Mouse (Mus musculus): ENCODE data around the gene Mapk3. TPM values are rescaled to one million over a fixed set of nuclear protein-coding genes. Genes with fewer than 3 reads are reported as not detected.

Mapk3 gene
- polyA plus RNA-seq, 1 experiment from 2014 or later = 114 TPM

- 85% methylated on average over 7 of the region's 7 CpGs for WGBS
- Histone ChIP-seq H3K27me3 (replicated peaks; ENCODE audit: control insufficient read depth, insufficient read depth, low read length) (no peaks in the 10 kb centered on the region), H3K9me3 (ENCODE audit: control insufficient read depth, low read length) (no peaks in the 10 kb centered on the region), H3K4me3 (ENCODE audit: low read length) (no peak overlapping the region), H3K4me2 (ENCODE audit: low read length) (no peak overlapping the region), H3K4me1 (ENCODE audit: control insufficient read depth, insufficient read depth, low read depth, low read length) (peaks cover 17% of the 10 kb centered on the region), H3K27ac (ENCODE audit: low read depth, low read length) (no peak overlapping the region), H3K9ac (ENCODE audit: low read depth, low read length) (no peak overlapping the region), H3K36me3 (ENCODE audit: control insufficient read depth, insufficient read depth, low read length) (peaks cover 29% of the 10 kb centered on the region)
- ATAC-seq = no peak
Observed at GRCm38 (mm10) chr7:126784469-126784868, 25.1 kb downstream of the Mapk3 start.

- Histone ChIP-seq H3K4me2 (ENCODE audit: low read length) (no peak overlapping the region), H3K27me3 (replicated peaks; ENCODE audit: control insufficient read depth, insufficient read depth, low read length) (no peaks in the 10 kb centered on the region), H3K9me3 (ENCODE audit: control insufficient read depth, low read length) (no peaks in the 10 kb centered on the region), H3K36me3 (ENCODE audit: control insufficient read depth, insufficient read depth, low read length) (peaks cover 29% of the 10 kb centered on the region), H3K9ac (ENCODE audit: low read depth, low read length) (no peak overlapping the region), H3K27ac (ENCODE audit: low read depth, low read length) (no peak overlapping the region), H3K4me3 (ENCODE audit: low read length) (no peak overlapping the region), H3K4me1 (ENCODE audit: control insufficient read depth, insufficient read depth, low read depth, low read length) (peaks cover 13% of the 10 kb centered on the region)
- no peak for ATAC-seq
- 93% methylated on average over 4 of the region's 4 CpGs for WGBS
Observed at GRCm38 (mm10) chr7:126785056-126785455, 25.7 kb downstream of the Mapk3 start.

GRCm38 (mm10) chr7:126786142-126786541 is 26.7 kb downstream of the Mapk3 start:
- no peak overlapping the region for H3K4me3 ChIP-seq (ENCODE audit: low read length)
- ATAC-seq = no peak
- no peak overlapping the region for H3K9ac ChIP-seq (ENCODE audit: low read depth, low read length)
- no peak overlapping the region for H3K4me2 ChIP-seq (ENCODE audit: low read length)
- WGBS = 93% methylated on average over 14 of the region's 14 CpGs
- H3K4me1 ChIP-seq (ENCODE audit: control insufficient read depth, insufficient read depth, low read depth, low read length) = peaks cover 12% of the 10 kb centered on the region
- H3K27ac ChIP-seq (ENCODE audit: low read depth, low read length) = no peak overlapping the region
- H3K9me3 ChIP-seq (ENCODE audit: control insufficient read depth, low read length) = no peaks in the 10 kb centered on the region
- no peaks in the 10 kb centered on the region for H3K27me3 ChIP-seq (replicated peaks; ENCODE audit: control insufficient read depth, insufficient read depth, low read length)
- peaks cover 29% of the 10 kb centered on the region for H3K36me3 ChIP-seq (ENCODE audit: control insufficient read depth, insufficient read depth, low read length)

DNA sequence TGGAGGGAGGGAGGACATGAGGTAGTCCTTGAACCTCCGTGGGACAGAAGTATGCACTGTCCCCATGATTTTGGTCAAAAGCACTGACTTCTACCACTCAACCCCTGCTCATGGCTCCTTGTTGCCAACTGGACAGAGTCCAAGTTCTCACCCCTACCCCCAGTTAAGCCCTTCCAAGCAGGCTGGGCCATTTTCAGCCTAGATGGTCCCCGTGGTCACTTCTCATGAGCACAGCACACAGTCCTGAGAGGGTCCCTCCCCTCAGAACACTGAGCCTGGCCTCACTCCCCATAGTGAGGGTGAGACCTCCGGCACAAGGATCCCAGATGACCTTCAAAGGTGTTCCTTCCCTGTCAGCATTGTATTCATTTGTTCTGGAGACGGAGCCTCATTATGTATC is 29.7 kb downstream of the Mapk3 start:
- peaks cover 29% of the 10 kb centered on the region for H3K36me3 ChIP-seq (ENCODE audit: control insufficient read depth, insufficient read depth, low read length)
- H3K9ac ChIP-seq (ENCODE audit: low read depth, low read length) = no peak overlapping the region
- H3K27ac ChIP-seq (ENCODE audit: low read depth, low read length) = no peak overlapping the region
- no peaks in the 10 kb centered on the region for H3K27me3 ChIP-seq (replicated peaks; ENCODE audit: control insufficient read depth, insufficient read depth, low read length)
- H3K4me3 ChIP-seq (ENCODE audit: low read length) = no peak overlapping the region
- peaks cover 19% of the 10 kb centered on the region for H3K4me1 ChIP-seq (ENCODE audit: control insufficient read depth, insufficient read depth, low read depth, low read length)
- ATAC-seq = no peak
- no peak overlapping the region for H3K4me2 ChIP-seq (ENCODE audit: low read length)
- H3K9me3 ChIP-seq (ENCODE audit: control insufficient read depth, low read length) = no peaks in the 10 kb centered on the region
- 94% methylated on average over 4 of the region's 4 CpGs for WGBS

DNA sequence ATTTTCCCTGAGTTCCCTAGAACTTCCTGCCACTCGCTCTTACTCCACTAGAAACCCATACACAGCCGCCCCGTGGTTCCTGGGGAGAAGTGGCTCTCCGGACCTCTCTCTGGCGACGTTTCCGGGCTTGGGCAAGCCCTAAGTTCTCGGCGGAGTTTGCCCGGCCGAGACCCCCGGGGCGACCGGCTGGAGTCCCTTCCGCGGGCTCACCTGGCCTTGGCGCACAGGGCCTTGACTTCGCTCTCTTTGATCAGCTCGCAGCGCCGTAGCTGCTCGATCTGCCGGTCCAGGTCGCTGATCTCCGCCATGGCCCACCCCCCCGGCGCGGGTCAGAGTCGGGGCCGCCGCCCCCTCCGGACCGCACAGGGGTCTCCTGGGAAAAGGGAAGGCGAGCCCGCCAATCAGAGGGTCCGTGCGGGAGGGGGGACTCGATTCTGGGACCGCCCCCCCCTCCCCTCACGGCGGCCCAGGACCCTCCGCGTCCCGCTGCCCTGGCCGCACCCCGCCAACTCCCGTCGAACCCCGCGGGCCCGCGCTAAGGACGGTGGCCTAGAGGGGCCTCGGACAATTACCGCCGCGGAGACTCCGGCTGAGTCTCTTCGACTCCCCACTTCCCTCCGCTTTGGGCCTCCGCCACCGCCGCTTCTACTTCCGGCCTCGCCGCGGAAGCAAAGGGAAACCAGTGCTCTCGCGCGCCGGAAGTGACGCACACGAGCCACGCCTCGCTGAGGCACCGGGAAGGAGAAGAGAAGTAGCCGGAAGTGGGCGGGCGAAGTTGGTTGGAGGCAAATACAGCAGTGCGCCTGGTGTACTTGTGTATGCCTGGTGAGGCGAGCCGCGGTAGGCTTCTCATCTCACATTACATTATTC is 32.7 kb downstream of the Mapk3 start, which contains the start of gene Ppp4c:
Gene Ppp4c, minus strand, starts transcription at position 646 of the 870 bp plus-strand sequence.
- H3K9ac ChIP-seq (ENCODE audit: low read depth, low read length) = peak within 1 kb of the TSS; percentile 87
- peaks cover 36% of the 10 kb centered on the region for H3K36me3 ChIP-seq (ENCODE audit: control insufficient read depth, insufficient read depth, low read length)
- H3K4me2 ChIP-seq (ENCODE audit: low read length) = peak within 1 kb of the TSS; percentile 83
- H3K9me3 ChIP-seq (ENCODE audit: control insufficient read depth, low read length) = no peaks in the 10 kb centered on the region
- peak; percentile 93 for ATAC-seq
- peak within 1 kb of the TSS; percentile 89 for H3K4me3 ChIP-seq (ENCODE audit: low read length)
- H3K27me3 ChIP-seq (replicated peaks; ENCODE audit: control insufficient read depth, insufficient read depth, low read length) = no peaks in the 10 kb centered on the region
- H3K27ac ChIP-seq (ENCODE audit: low read depth, low read length) = peak within 1 kb of the TSS; percentile 93
- under 1% methylated on average over 69 of the region's 83 CpGs for WGBS
- H3K4me1 ChIP-seq (ENCODE audit: control insufficient read depth, insufficient read depth, low read depth, low read length) = peaks cover 32% of the 10 kb centered on the region

GRCm38 (mm10) chr7:126792721-126793443 is 33.5 kb downstream of the Mapk3 start:
- H3K4me1 ChIP-seq (ENCODE audit: control insufficient read depth, insufficient read depth, low read depth, low read length) = peaks cover 40% of the 10 kb centered on the region
- ATAC-seq = peak; percentile 8
- H3K36me3 ChIP-seq (ENCODE audit: control insufficient read depth, insufficient read depth, low read length) = peaks cover 29% of the 10 kb centered on the region
- no peaks in the 10 kb centered on the region for H3K9me3 ChIP-seq (ENCODE audit: control insufficient read depth, low read length)
- peak overlapping the region; percentile 83 for H3K4me2 ChIP-seq (ENCODE audit: low read length)
- H3K4me3 ChIP-seq (ENCODE audit: low read length) = peak overlapping the region; percentile 89
- 29% methylated on average over 11 of the region's 11 CpGs for WGBS
- no peaks in the 10 kb centered on the region for H3K27me3 ChIP-seq (replicated peaks; ENCODE audit: control insufficient read depth, insufficient read depth, low read length)
- H3K9ac ChIP-seq (ENCODE audit: low read depth, low read length) = peak overlapping the region; percentile 87
- peak overlapping the region; percentile 93 for H3K27ac ChIP-seq (ENCODE audit: low read depth, low read length)

- WGBS = 70% methylated on average over 4 of the region's 4 CpGs
- no peaks in the 10 kb centered on the region for H3K27me3 ChIP-seq (replicated peaks; ENCODE audit: control insufficient read depth, insufficient read depth, low read length)
- no peak overlapping the region for H3K27ac ChIP-seq (ENCODE audit: low read depth, low read length)
- no peak overlapping the region for H3K9ac ChIP-seq (ENCODE audit: low read depth, low read length)
- H3K4me2 ChIP-seq (ENCODE audit: low read length) = no peak overlapping the region
- H3K36me3 ChIP-seq (ENCODE audit: control insufficient read depth, insufficient read depth, low read length) = peaks cover 23% of the 10 kb centered on the region
- H3K9me3 ChIP-seq (ENCODE audit: control insufficient read depth, low read length) = no peaks in the 10 kb centered on the region
- ATAC-seq = no peak
- peaks cover 43% of the 10 kb centered on the region for H3K4me1 ChIP-seq (ENCODE audit: control insufficient read depth, insufficient read depth, low read depth, low read length)
- H3K4me3 ChIP-seq (ENCODE audit: low read length) = no peak overlapping the region
Observed at GRCm38 (mm10) chr7:126793456-126794270, 34.3 kb downstream of the Mapk3 start.

- H3K36me3 ChIP-seq (ENCODE audit: control insufficient read depth, insufficient read depth, low read length) = peaks cover 22% of the 10 kb centered on the region
- H3K27ac ChIP-seq (ENCODE audit: low read depth, low read length) = no peak overlapping the region
- H3K4me1 ChIP-seq (ENCODE audit: control insufficient read depth, insufficient read depth, low read depth, low read length) = peaks cover 43% of the 10 kb centered on the region
- H3K4me2 ChIP-seq (ENCODE audit: low read length) = no peak overlapping the region
- no peak for ATAC-seq
- no peaks in the 10 kb centered on the region for H3K9me3 ChIP-seq (ENCODE audit: control insufficient read depth, low read length)
- H3K4me3 ChIP-seq (ENCODE audit: low read length) = no peak overlapping the region
- no peaks in the 10 kb centered on the region for H3K27me3 ChIP-seq (replicated peaks; ENCODE audit: control insufficient read depth, insufficient read depth, low read length)
- 77% methylated on average over 4 of the region's 4 CpGs for WGBS
- H3K9ac ChIP-seq (ENCODE audit: low read depth, low read length) = no peak overlapping the region
Observed at GRCm38 (mm10) chr7:126794271-126794605, 34.8 kb downstream of the Mapk3 start.

Data from hindbrain, embryonic 16.5 days (tissue).